Mouse (Mus musculus) Muller cell, postnatal 12 days (primary cell): Measurements from ENCODE around the gene Pif1.
A peak's percentile ranks its signal among the peaks of the same experiment; 100 is the strongest.

Source experiments
- DNase-seq: peaks from one replicate; pipeline ENCODE4 v3.0.0-alpha.2; 2015; ENCODE audit errors: inconsistent ontology term

Pif1 gene

GRCm38 (mm10) chr9:65639065-65639464, 52.1 kb downstream of the Pif1 start:
- no peak for DNase-seq

GRCm38 (mm10) chr9:65640838-65641410, 54.0 kb downstream of the Pif1 start:
- peak; percentile 16 for DNase-seq

GRCm38 (mm10) chr9:65641446-65642052, 54.6 kb downstream of the Pif1 start:
- no peak for DNase-seq

- DNase-seq, result no peak
Measured at GRCm38 (mm10) chr9:65642546-65642945, 55.6 kb downstream of the Pif1 start.

GRCm38 (mm10) chr9:65644960-65645359, 58.0 kb downstream of the Pif1 start:
- no peak for DNase-seq
